Mouse (Mus musculus) urinary bladder, adult 18-20 months (tissue): ENCODE results near the gene Zbtb40.

ENCODE experiments used
- DNase-seq, 2 experiments: peaks; one replicate each; pipeline ENCODE4 v3.0.0; 2022; ENCODE audit warnings: low spot score in 2 of 2, mixed read lengths in 2 of 2

Zbtb40 gene

GRCm38 (mm10) chr4:136977244-136977643, 71.4 kb downstream of the Zbtb40 start:
- DNase-seq, result no peak

GRCm38 (mm10) chr4:136970939-136971338, 77.7 kb downstream of the Zbtb40 start:
- no peak for DNase-seq

GRCm38 (mm10) chr4:136969503-136970276, 78.9 kb downstream of the Zbtb40 start:
- no peak for DNase-seq

- no peak for DNase-seq
Observed at GRCm38 (mm10) chr4:136969096-136969495, 79.5 kb downstream of the Zbtb40 start.

DNA sequence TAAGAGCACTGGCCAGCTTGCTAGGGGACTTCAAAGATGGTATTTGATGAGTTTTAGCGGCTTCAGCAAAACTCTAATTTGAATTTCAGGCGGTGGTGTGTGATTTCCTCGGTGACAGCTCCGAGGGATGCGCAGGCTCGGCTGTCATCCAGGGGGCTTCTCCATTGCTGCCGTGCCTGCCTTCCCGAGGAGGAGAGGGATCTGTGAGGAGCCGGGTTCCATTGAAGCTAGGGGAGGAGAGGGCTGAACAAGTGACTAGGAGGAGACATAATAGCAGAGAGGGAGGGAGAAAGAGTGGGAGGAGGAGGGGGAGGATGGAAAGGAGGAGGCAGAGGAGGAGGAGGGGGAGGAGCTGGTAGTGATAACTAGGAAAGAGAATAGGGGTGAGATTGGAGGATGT, 81.1 kb downstream of the Zbtb40 start:
- no peak for DNase-seq

DNA sequence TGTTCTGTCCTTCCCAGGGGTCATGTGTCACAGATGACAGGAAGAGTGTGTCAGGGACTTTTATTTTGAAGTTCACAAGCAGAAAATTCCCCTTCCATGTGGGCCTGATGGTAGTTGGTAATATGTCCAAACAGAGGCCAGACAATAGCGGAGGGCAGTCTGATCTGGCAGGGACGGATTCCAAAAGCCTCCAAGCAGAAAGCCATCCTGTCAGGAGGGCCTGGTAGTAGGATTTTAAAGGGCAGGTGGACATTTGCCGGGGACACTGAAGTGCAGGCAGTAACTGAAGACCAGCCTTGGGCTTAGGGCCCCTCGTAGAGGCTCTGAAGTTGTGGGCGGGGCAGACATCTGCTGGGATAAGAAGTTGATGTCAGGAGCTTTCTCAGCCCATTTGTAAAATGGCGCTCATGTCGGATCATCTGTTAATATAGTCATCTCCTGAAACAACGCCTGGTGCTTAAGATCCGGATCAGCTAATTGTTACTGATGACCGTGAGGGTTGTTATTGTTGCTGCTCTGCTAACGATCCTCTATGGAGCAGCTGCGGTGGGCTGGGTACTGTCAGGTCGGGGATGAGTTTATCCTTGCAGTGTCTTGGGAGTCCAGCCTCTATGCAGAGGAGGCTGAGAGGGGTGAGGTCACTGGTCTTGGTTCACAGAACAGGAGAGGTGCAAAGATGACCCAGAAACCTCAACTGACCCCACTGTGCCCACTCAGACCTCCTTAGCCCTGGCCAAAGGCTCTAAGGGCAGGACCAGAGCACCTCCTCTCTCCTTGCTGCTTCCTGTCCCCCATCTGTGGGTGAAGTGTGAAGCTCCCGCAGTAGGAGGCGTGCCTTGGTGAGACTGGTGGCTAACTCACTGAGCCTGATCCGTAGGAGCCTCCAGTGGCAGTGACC, 81.9 kb downstream of the Zbtb40 start:
- no peak for DNase-seq

- no peak for DNase-seq
Observed at GRCm38 (mm10) chr4:136964990-136965421, 83.6 kb downstream of the Zbtb40 start.

DNA sequence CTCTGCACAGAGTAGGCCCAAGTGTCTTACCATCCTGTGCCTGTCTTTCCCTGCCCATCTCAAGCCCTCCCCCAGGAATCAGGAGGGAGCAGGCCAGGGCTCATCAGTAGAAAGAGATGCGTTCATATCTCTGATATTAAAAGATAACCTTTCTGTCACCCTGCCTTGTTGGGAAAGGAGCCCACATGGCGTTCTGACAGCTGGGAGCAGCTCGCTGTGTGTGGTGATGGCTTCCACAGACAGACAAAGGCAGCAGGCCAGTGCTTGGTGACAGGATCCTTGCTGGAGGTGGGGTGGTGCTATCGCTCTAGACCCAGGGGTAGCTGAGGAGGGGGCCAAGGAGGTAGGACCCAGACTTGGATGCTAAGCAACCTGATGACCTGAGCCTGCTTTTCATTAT, 86.2 kb downstream of the Zbtb40 start:
- no peak for DNase-seq

- DNase-seq, result no peak
Observed at GRCm38 (mm10) chr4:136961642-136962285, 86.8 kb downstream of the Zbtb40 start.

- DNase-seq, result no peak
Observed at GRCm38 (mm10) chr4:136960581-136960980, 88.0 kb downstream of the Zbtb40 start.

DNA sequence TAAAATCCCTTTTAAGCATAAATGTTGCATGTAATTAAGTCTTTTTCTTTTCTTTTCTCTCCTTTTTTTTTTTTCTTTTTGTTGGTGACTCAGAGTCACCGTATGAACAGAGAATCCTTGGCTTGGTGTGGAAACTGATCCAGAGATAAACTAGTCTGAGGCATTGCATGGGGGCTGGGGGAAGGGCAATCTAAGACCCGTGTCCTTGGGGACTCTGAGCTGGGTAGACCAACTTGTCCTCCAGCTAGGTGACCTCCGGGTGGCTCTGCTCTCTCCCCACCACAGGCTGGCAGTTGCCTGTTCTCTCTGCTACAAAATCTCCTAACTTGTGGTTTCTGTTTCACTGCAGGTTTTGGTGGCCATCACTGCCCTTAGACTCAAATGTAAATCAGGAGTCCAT, 88.5 kb downstream of the Zbtb40 start:
- DNase-seq, result no peak

DNA sequence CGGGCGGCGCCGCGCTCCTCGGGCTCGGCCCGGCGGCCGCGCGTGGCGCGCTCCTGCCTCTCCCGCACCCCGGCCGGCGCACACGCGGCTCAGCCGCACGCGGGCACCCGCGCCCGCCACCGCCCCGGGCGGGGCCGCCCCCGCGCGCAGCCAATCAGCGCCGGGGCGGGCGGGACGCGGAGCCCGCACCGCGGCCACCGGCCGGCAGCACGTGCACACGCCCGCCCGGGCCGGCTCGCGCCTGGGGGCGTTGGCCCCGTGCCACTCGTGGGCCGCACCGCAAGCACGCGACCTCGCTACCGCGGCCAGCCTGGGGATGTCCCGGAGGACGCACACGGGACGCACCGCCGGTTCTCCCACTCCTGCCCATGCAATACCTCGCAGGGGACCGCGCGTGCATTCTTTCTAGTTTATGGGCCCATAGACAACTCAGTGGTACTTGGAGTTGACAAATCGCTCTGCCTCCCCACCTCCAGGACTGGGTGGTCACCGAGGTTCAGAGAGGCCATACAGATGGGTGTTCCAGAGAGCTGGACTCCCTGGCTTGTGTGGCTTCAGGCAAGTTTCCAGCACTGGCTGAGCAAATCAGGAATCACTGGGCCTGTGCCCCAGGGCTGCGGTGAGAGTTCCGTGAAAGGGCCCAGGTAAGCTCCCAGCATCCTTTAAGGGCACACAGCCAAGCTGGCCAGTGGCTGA, 91.7 kb downstream of the Zbtb40 start, which contains the start of gene Epha8:
TSS of gene Epha8 (minus strand) at position 66 of the 696 bp plus-strand sequence.
- DNase-seq, result peak in 1 of 2 experiments; percentile 12

DNA sequence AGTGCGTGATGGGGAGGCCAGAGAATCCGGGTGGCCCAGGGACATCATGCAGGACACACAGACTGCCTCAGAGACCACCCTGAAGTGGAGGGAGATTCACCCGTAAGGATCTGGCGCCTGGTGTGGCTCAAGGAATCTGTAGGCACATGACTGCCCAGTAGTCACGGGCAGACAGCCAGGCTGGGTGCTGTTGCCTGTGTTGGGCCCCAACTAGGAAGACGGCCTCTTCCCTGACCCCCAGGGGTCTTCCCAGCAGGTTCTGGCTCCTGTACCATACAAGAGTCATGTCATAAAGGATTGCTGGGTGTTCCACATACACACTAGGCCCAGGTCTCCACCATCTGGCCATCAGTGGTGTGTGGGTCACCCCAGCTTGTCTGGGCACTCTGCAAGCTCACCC, 94.0 kb downstream of the Zbtb40 start:
- DNase-seq, result no peak

- no peak for DNase-seq
Observed at GRCm38 (mm10) chr4:136949266-136949989, 99.2 kb downstream of the Zbtb40 start.

GRCm38 (mm10) chr4:136945397-136945796, 103.2 kb downstream of the Zbtb40 start:
- DNase-seq, result no peak

DNA sequence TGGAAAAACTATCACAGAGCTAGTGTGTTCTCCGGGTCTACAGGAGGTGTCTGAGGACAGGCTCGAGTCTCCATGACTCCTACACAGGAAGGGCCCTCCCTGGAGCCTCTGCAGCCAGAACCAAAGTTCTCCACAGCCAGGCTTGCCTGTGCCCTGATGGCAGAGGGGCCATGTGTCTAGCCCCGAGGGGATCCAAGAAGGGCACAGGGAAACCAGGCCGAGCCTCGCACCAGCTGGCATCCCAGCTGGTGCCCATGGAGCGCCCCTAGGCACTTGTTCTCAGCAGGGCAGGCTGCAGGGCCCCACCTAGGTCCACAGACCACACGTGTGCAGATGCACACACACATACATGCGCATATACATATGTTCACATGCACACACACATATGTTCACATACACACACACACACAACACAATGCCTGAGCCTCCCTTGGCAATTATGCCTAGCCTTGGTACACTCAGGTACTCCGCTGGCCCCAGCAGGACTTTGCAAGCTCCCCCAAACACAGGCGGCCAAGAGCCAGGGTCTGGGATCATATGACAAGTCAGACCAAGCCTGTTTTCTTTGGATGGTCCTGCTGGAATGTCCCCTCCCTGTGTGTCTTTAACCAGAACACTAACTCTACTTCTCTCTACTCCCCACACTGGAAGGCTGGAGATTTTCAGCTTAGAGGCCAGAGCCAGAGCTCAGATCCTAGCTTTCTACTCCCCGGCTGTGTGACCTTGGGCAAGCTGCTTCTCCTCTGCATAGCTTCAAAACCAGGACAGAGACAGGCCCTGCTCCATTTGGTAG, 103.8 kb downstream of the Zbtb40 start:
- DNase-seq, result no peak

GRCm38 (mm10) chr4:136943175-136943574, 105.4 kb downstream of the Zbtb40 start:
- no peak for DNase-seq

DNA sequence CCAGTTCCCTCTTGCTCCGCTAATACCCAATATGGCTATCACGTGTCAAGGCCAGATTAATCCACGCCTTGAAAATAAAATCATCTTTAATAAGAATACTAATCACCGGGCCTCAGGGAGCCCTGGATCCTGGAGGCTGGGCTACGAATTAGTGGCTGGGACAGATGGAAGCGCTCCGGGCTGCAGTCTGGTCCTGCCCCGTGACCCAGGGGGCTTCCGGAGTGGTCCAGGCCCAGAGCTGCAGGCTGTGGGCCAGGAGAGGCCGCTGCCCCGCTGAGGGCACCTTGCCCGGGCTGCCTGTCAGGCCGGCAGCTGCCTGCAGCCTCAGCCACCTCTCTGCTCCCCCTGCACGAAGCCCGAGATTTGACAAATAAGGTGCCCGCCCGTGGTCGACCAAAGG, 105.8 kb downstream of the Zbtb40 start:
- DNase-seq, result no peak

- no peak for DNase-seq
Observed at GRCm38 (mm10) chr4:136937935-136938334, 110.7 kb downstream of the Zbtb40 start.

DNA sequence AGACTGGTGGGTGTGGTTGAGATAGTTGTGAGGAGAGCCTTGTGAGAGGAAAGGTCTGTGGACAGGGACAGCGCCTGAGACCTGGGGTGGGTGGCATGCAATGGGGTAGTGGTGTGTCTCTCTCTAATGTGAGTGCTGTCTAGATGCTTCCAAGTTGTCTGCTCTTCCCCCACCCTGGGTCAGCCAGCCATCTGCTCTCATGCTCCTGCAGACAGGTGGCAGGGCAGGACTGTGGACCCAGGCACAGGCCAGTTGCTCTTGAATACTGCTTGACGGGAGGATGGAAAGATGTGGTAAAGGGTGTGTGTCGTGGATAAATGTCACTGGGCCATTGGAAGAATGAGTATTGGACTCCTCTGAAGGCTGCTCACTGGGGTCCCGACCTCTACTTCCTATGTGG, 111.3 kb downstream of the Zbtb40 start:
- no peak for DNase-seq
